Mouse (Mus musculus): Measurements from ENCODE around the gene Atp6v1a.

- TF ChIP-seq CTCF (IDR thresholded peaks at IDR 0.05; ENCODE audit: insufficient read depth, low read length) = no peak
- TF ChIP-seq POLR2A (IDR thresholded peaks at IDR 0.05; ENCODE audit: borderline replicate concordance, extremely low read depth, low read depth, low read length) = no peak
Observed at GRCm38 (mm10) chr16:44125436-44125835, 14.1 kb downstream of the Atp6v1a start.

All from lung, adult 2 months (tissue).